Mouse (Mus musculus) E14TG2a.4 (cell line): Measurements from ENCODE around the gene Ptprm.

Experiments used
- CTCF ChIP-seq: conservative IDR thresholded peaks from 2 replicates; pipeline ENCODE4 v1.5.1; 2014; ENCODE audit warnings: low read length
- NANOG ChIP-seq: IDR thresholded peaks from 2 replicates; pipeline ENCODE4 v1.6.1; 2014; ENCODE audit warnings: borderline replicate concordance, low read length, mixed read lengths
- POU5F1 ChIP-seq: IDR thresholded peaks from 2 replicates; pipeline ENCODE4 v1.6.1; 2014; ENCODE audit warnings: low read length, borderline replicate concordance

DNA sequence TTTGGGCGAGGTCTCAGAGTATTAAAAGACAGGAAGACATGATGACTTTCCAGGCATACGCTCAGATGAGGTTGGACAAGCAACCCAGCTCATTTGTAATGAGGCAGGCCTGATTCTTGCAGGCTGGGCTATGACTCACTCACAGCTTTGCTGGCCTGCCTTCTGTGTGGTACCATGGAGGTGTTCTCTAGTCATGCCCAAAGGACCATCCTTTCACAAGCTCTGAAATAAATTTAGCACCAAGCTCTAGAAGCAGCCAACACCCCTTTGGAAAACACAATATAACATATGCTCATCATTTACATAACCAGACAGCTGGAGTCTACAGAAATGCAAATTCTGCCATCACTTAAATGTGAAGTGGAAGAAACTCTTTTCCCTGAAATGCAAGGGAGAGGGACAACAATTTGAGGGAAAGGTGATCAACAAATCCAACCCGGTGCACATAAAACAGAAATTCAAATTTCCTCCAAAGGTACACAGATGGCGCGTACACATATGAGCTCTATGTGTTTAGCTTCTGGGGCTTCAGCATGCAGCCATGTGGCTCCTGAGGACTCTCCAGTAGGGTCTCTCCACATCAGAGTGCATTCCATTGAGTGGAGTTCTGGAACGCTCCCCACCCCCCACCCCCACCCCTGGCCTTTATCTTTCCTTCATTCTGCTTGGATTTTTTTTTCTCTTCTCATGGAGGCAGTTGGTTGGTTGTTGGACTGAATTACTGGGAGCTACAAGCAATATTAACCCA is 342.2 kb downstream of the Ptprm start:
- TF ChIP-seq CTCF, result no peak
- TF ChIP-seq POU5F1, result no peak
- no peak for TF ChIP-seq NANOG
